Mouse (Mus musculus) CH12.LX (cell line): ENCODE results near the gene Iqschfp. TPM values are rescaled to one million over a fixed set of nuclear protein-coding genes. Genes with fewer than 3 reads are reported as not detected.

Experiments used
- DNase-seq: peaks from one replicate; pipeline ENCODE4 v3.0.0-alpha.2; 2013; ENCODE audit errors: extremely low read depth
- H3K27ac ChIP-seq: 2 replicates; pipeline ENCODE4 v1.5.1; 2012; ENCODE audit warnings: low read depth, mild to moderate bottlenecking, control low read depth, moderate library complexity; ENCODE audit not compliant: insufficient read depth
- H3K27me3 ChIP-seq: replicated peaks from 2 replicates; pipeline ENCODE3; 2012; ENCODE audit warnings: inconsistent platforms
- H3K36me3 ChIP-seq, 2 experiments: replicated peaks in 1 of 2; 2 replicates each; pipeline versions ENCODE3 to v1.6.1; 2012; ENCODE audit warnings: inconsistent platforms in 1 of 2, low read length in 1 of 2, mild to moderate bottlenecking in 1 of 2, mixed read lengths in 1 of 2, moderate library complexity in 1 of 2; ENCODE audit not compliant: control insufficient read depth in 1 of 2, insufficient read depth in 1 of 2
- H3K4me1 ChIP-seq, 2 experiments: 2 replicates each; pipeline ENCODE4 v1.6.1; 2012; ENCODE audit warnings: inconsistent platforms in 1 of 2, moderate library complexity in 1 of 2; ENCODE audit not compliant: insufficient read depth in 2 of 2, control insufficient read depth in 1 of 2
- H3K4me2 ChIP-seq: 2 replicates; pipeline ENCODE4 v1.6.1; 2012; ENCODE audit warnings: low read depth, mild to moderate bottlenecking, control low read depth; ENCODE audit not compliant: poor library complexity, insufficient read depth, severe bottlenecking
- H3K4me3 ChIP-seq, 3 experiments: fragments of 150-350 bp in 1 of 3; sonication (generic) in 1 of 3; replicated peaks in 1 of 3; 2 replicates each; pipeline versions ENCODE3 to v1.5.1; 2011 to 2012; ENCODE audit warnings: low read depth in 2 of 3, low read length in 2 of 3, mild to moderate bottlenecking in 2 of 3, moderate library complexity in 2 of 3, control low read depth in 1 of 3, improper control_type of control experiment in 1 of 3, inconsistent platforms in 1 of 3, mixed read lengths in 1 of 3; ENCODE audit not compliant: poor library complexity in 1 of 3
- H3K79me2 ChIP-seq: replicated peaks from 2 replicates; pipeline ENCODE4 v1.6.1; 2012; ENCODE audit warnings: mild to moderate bottlenecking, moderate library complexity; ENCODE audit not compliant: control insufficient read depth, poor library complexity, insufficient read depth, severe bottlenecking; ENCODE audit errors: extremely low read depth
- H3K9ac ChIP-seq: 2 replicates; pipeline ENCODE4 v1.6.1; 2012; ENCODE audit warnings: low read depth, mild to moderate bottlenecking, control low read depth, moderate library complexity; ENCODE audit not compliant: insufficient read depth
- H3K9me3 ChIP-seq: replicated peaks from 2 replicates; pipeline ENCODE3; 2012; ENCODE audit warnings: low read length, inconsistent platforms, mixed read lengths
- BHLHE40 ChIP-seq: IDR thresholded peaks from 2 replicates; pipeline ENCODE4 v1.6.1; 2011; ENCODE audit warnings: mild to moderate bottlenecking, low read depth, low read length, improper control_type of control experiment
- CTCF ChIP-seq, 2 experiments: IDR thresholded peaks in 1 of 2; conservative IDR thresholded peaks in 1 of 2; 2 replicates each; pipeline ENCODE4 v1.5.1; 2011 to 2012; ENCODE audit warnings: low read depth in 2 of 2, low read length in 2 of 2, improper control_type of control experiment in 1 of 2, inconsistent platforms in 1 of 2, mild to moderate bottlenecking in 1 of 2, moderate library complexity in 1 of 2
- E2F4 ChIP-seq: IDR thresholded peaks from 2 replicates; pipeline ENCODE4 v1.6.1; 2011; ENCODE audit warnings: low read depth, low read length, improper control_type of control experiment; ENCODE audit not compliant: insufficient replicate concordance
- ETS1 ChIP-seq: conservative IDR thresholded peaks from 2 replicates; pipeline ENCODE4 v1.6.1; 2012; ENCODE audit warnings: low read depth, mild to moderate bottlenecking, inconsistent platforms, low read length, improper control_type of control experiment, moderate library complexity
- GABPA ChIP-seq: IDR thresholded peaks from 2 replicates; pipeline ENCODE4 v1.6.1; 2012; ENCODE audit warnings: low read depth, low read length, improper control_type of control experiment, inconsistent platforms; ENCODE audit not compliant: insufficient replicate concordance
- HCFC1 ChIP-seq: IDR thresholded peaks from 2 replicates; pipeline ENCODE4 v1.6.1; 2012; ENCODE audit warnings: low read depth, mild to moderate bottlenecking, inconsistent platforms, low read length, improper control_type of control experiment
- MAX ChIP-seq: IDR thresholded peaks from 2 replicates; pipeline ENCODE4 v1.6.1; 2011; ENCODE audit warnings: low read length, improper control_type of control experiment
- MAZ ChIP-seq: IDR thresholded peaks from 2 replicates; pipeline ENCODE4 v1.6.1; 2012; ENCODE audit warnings: low read depth, mild to moderate bottlenecking, inconsistent platforms, low read length, improper control_type of control experiment, moderate library complexity
- MXI1 ChIP-seq: IDR thresholded peaks from 2 replicates; pipeline ENCODE4 v1.6.1; 2011; ENCODE audit warnings: mild to moderate bottlenecking, low read depth, low read length, improper control_type of control experiment
- POLR2A ChIP-seq: IDR thresholded peaks from 2 replicates; pipeline ENCODE4 v1.6.1; 2011; ENCODE audit warnings: low read depth, mild to moderate bottlenecking, improper control_type of control experiment, low read length
- RCOR1 ChIP-seq: conservative IDR thresholded peaks from 2 replicates; pipeline ENCODE4 v1.6.1; 2012; ENCODE audit warnings: low read depth, mild to moderate bottlenecking, inconsistent platforms, low read length, improper control_type of control experiment
- SIN3A ChIP-seq: IDR thresholded peaks from 2 replicates; pipeline ENCODE4 v1.6.1; 2012; ENCODE audit warnings: low read length, improper control_type of control experiment, inconsistent platforms
- UBTF ChIP-seq: IDR thresholded peaks from 2 replicates; pipeline ENCODE4 v1.6.1; 2012; ENCODE audit warnings: low read depth, mild to moderate bottlenecking, inconsistent platforms, low read length, improper control_type of control experiment, moderate library complexity
- USF1 ChIP-seq: IDR thresholded peaks from 2 replicates; pipeline ENCODE4 v1.6.1; 2014; ENCODE audit warnings: low read depth, mild to moderate bottlenecking, inconsistent platforms, low read length, improper control_type of control experiment
- USF2 ChIP-seq: conservative IDR thresholded peaks from 2 replicates; pipeline ENCODE4 v1.6.1; 2011; ENCODE audit warnings: low read depth, low read length, improper control_type of control experiment
- ZC3H11A ChIP-seq: IDR thresholded peaks from 2 replicates; pipeline ENCODE4 v1.6.1; 2012; ENCODE audit warnings: low read depth, mild to moderate bottlenecking, inconsistent platforms, low read length, improper control_type of control experiment
- dilution Hi-C: fragments of 300-500 bp; cut with MboI; formaldehyde crosslinking; loops from 2 replicates; pipeline ENCODE4 v1.14.3; 2020; ENCODE audit warnings: low sequenced_read_pairs; ENCODE audit not compliant: extremely low pct_unique_long_range_greater_than_20kb, extremely low pct_ligation_motif_present
- in situ Hi-C: fragments of 300-500 bp; cut with MboI; formaldehyde crosslinking; loops from 3 replicates; pipeline ENCODE4 v1.14.3; 2019; ENCODE audit warnings: low sequenced_read_pairs, low pct_ligation_motif_present, low pct_unique_long_range_greater_than_20kb, mixed read lengths
- polyA plus RNA-seq: library from polyadenylated mRNA; unstranded; fragments of >175 nt; gene quantifications from 2 replicates; pipeline ENCODE4 v1.2.1, GENCODE M21; 2012; ENCODE audit warnings: low read depth; ENCODE audit not compliant: insufficient read length
- total RNA-seq, 2 experiments: library from RNA; depleted of rRNA; stranded (reverse); fragments of 300-350 nt in 1 of 2; fragments of >200 nt in 1 of 2; gene quantifications; 2 replicates each; pipeline ENCODE4 v1.2.3; 2012 to 2014

The Iqschfp gene
- total and polyA plus RNA-seq, 3 experiments: 0.13 to 0.25 TPM; not detected in 1

GRCm38 (mm10) chr3:68178248-68178647 lies 286.2 kb downstream of the Iqschfp start:
- in situ Hi-C loops: no loop called here
- no peak overlapping the region for H3K4me2 ChIP-seq
- H3K4me1 ChIP-seq: no peaks in the 10 kb centered on the region
- H3K9me3 ChIP-seq: no peaks in the 10 kb centered on the region
- dilution Hi-C loops: no loop called here
- H3K27ac ChIP-seq: no peak overlapping the region
- H3K9ac ChIP-seq: no peak overlapping the region
- H3K27me3 ChIP-seq: no peaks in the 10 kb centered on the region
- H3K4me3 ChIP-seq: no peak overlapping the region
- H3K79me2 ChIP-seq: no peaks in the 10 kb centered on the region
- DNase-seq: no peak
- TF ChIP-seq ZC3H11A (no peak), HCFC1 (no peak), UBTF (no peak), USF1 (no peak), E2F4 (no peak), RCOR1 (no peak), CTCF (conservative IDR thresholded peaks at IDR 0.05 in 1 of 2, IDR thresholded peaks at IDR 0.05 in 1 of 2; ENCODE audit: low read depth in 2 of 2, low read length in 2 of 2) (no peak)
- no peaks in the 10 kb centered on the region for H3K36me3 ChIP-seq

GRCm38 (mm10) chr3:68187471-68187870 lies 295.4 kb downstream of the Iqschfp start:
- Histone ChIP-seq H3K4me2 (no peak overlapping the region), H3K4me1 (no peaks in the 10 kb centered on the region), H3K27me3 (no peaks in the 10 kb centered on the region), H3K4me3 (no peak overlapping the region), H3K36me3 (no peaks in the 10 kb centered on the region), H3K9me3 (no peaks in the 10 kb centered on the region), H3K9ac (no peak overlapping the region), H3K79me2 (no peaks in the 10 kb centered on the region), H3K27ac (no peak overlapping the region)
- no peak for TF ChIP-seq MAZ
- no peak for TF ChIP-seq SIN3A
- TF ChIP-seq MXI1: no peak
- no peak for TF ChIP-seq POLR2A
- no peak for TF ChIP-seq MAX
- TF ChIP-seq CTCF (conservative IDR thresholded peaks at IDR 0.05 in 1 of 2, IDR thresholded peaks at IDR 0.05 in 1 of 2; ENCODE audit: low read depth in 2 of 2, low read length in 2 of 2): peak in 1 of 2 experiments; percentile 11; a peak in 1 of 4 replicates
- TF ChIP-seq ETS1: no peak
- TF ChIP-seq USF2: no peak
- dilution Hi-C loops (no loop called here), in situ Hi-C loops (no loop called here)
- DNase-seq: no peak

GRCm38 (mm10) chr3:68189100-68189499 lies 297.1 kb downstream of the Iqschfp start:
- Histone ChIP-seq H3K9ac (no peak overlapping the region), H3K27ac (no peak overlapping the region), H3K4me2 (no peak overlapping the region), H3K9me3 (no peaks in the 10 kb centered on the region), H3K36me3 (no peaks in the 10 kb centered on the region), H3K4me1 (no peaks in the 10 kb centered on the region), H3K27me3 (no peaks in the 10 kb centered on the region), H3K79me2 (no peaks in the 10 kb centered on the region), H3K4me3 (no peak overlapping the region)
- in situ Hi-C loops (no loop called here), dilution Hi-C loops (no loop called here)
- TF ChIP-seq POLR2A: no peak
- no peak for TF ChIP-seq GABPA
- TF ChIP-seq BHLHE40: no peak
- no peak for DNase-seq
